Mouse (Mus musculus): ENCODE results near the gene Hey2. TPM values are rescaled to one million over a fixed set of nuclear protein-coding genes. Genes with fewer than 3 reads are reported as not detected.

The Hey2 gene
- polyA plus RNA-seq (2016; fragmentation: Nextera tagmentation; extraction: Ambion mirVana): 3.0 and 3.8 TPM in 2 replicates

DNA sequence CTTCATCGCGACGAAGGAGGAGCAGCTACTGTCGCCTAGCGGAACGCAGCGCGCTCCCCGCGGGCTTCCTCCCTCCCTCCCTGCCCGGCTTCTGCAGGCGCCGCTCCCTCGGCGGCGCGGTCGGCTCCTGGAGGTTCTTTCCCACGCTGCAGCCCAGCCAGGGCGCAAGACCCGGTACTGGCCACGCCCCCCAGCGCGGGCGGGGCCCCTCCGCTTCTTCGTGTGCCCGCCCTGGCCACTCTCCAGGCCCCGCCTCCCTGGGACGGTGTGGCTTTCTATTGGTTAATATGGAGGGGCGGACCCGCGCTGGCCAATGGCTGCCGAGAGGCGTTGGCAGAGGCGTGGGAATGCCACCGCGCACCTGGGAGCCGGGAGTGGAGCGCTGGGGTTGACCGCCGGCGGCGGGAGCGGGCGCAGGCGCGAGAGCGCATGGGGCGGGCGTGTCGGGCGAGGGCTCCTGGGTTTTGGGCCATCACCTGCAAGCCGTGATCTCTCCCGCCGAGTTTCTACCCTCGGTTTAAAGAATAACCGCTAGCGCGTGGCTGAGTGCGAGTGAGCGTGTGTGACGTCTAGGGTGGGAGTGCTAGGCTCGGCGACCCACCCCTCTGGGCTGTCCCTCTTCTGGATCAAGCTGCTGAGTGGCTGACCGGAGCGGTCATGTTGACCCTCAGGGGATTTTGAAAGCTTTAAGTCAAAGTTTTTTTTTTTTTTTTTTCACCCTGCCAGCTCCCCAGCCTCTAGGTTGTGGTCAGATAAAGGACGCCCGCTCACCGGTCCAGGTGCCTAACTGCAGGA lies at the start of gene Hey2:
Gene Hey2 (minus strand): TSS at position 159 of the 795 bp plus-strand sequence.
- no peaks in the 10 kb centered on the region for H3K9me3 ChIP-seq (replicated peaks)
- H3K4me3 ChIP-seq: peak within 1 kb of the TSS; percentile 70
- DNase-seq (ENCODE audit: low spot score): peak; percentile 98
- peaks cover 71% of the 10 kb centered on the region for H3K27me3 ChIP-seq (ENCODE audit: low read depth, poor library complexity, severe bottlenecking)
- peak within 1 kb of the TSS; percentile 73 for H3K27ac ChIP-seq (replicated peaks)
- H3K4me1 ChIP-seq: peaks cover 38% of the 10 kb centered on the region
- under 1% methylated on average over 69 of the region's 70 CpGs for WGBS
- no peaks in the 10 kb centered on the region for H3K36me3 ChIP-seq

DNA sequence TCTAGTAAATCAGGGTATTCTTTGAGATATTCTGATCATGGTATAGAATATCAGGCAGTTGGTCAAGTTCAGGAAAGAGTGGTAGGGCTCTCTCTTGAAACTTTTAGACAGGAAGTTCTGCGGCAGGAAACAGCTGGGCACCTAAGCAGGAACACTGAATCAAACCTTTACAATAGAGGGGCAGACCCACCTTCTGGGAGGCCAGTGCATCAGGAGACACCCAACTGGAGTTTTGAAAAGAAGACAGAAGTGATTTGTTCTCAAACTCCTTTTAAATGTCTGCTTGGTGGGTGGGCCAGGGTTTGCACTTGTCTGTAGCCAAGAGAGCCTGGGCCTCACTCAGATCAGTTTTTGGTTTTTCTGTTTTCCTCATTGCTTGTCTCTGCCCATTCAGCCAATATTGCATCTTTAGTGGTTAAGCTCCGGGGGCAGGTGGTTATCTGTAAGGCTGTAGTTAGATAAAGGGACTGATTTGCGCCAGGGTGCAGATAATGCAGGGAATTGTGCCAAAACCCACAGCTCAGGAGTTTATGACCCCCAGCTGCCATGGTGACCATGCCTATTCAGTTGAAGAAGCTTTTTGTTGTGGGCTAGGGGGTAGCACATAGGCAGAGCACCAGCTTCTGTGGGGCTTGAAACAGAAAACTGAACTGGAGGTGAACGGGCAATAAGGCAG lies 40.6 kb upstream of the Hey2 start:
- Histone ChIP-seq H3K36me3 (no peaks in the 10 kb centered on the region), H3K9me3 (replicated peaks) (no peaks in the 10 kb centered on the region), H3K27me3 (ENCODE audit: low read depth, poor library complexity, severe bottlenecking) (no peaks in the 10 kb centered on the region), H3K4me1 (peaks cover 6% of the 10 kb centered on the region), H3K27ac (replicated peaks) (no peak overlapping the region), H3K4me3 (no peak overlapping the region)
- WGBS: 58% methylated on average over 4 of the region's 4 CpGs
- DNase-seq (ENCODE audit: low spot score): peak; percentile 17

DNA sequence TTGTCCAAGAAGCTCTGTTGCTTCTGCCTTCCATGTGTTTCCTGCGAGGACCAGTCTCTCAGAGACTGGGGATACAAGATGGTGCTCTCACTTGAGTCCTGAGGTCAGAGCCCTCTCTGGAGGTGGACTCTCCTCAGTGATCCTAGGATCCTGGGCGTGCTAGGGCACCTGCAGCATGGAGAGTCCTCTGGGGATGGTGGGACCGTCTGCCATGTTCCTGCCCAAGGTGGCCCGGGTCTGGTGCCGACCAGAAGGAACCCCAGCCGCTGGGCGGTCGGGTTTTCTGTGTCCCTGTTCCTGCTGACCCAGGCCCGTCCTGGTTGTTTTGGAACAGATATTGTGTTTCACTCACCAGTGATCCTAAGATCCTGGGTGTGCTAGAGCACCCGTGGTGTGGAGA lies 38.5 kb upstream of the Hey2 start:
- 88% methylated on average over 10 of the region's 10 CpGs for WGBS
- Histone ChIP-seq H3K36me3 (no peaks in the 10 kb centered on the region), H3K9me3 (replicated peaks) (no peaks in the 10 kb centered on the region), H3K27me3 (ENCODE audit: low read depth, poor library complexity, severe bottlenecking) (no peaks in the 10 kb centered on the region), H3K4me1 (peaks cover 6% of the 10 kb centered on the region), H3K27ac (replicated peaks) (no peak overlapping the region), H3K4me3 (no peak overlapping the region)
- DNase-seq (ENCODE audit: low spot score): no peak

DNA sequence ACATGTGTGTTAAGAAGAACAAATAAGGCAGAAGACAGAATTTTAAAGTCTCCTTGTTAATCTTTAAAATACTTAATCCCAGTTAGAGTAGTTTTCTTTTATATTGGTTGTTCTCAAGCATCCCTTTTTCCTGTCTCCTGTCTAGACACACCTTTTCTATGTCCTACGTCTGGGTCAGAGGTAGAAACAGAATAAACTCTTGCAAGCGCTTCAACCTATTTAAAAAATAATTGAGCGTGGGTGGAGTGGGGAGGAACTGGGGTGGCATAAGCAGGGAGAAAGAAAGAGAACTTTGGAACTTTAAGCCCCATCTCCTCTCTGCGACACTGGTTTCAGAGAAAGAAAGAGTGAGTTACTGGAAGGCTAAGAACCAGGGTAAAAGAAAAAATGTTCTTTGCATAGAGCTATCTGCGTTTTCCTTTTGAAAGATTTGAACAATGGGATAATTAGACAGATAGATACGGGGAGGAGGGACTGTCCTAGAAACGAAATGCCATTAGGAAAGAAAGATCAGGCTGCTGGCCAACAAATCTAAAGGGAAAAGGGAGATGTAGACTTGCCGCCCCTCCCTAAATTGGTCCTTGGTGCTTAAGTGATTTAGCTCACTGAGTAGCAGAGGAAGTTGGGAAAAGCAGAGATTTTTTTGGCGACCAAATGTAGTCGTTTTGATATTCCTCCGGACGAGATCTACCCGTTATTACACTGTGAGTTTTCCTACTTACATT lies 2.7 kb upstream of the Hey2 start:
- no peak overlapping the region for H3K4me3 ChIP-seq
- no peaks in the 10 kb centered on the region for H3K9me3 ChIP-seq (replicated peaks)
- no peak for DNase-seq (ENCODE audit: low spot score)
- H3K27me3 ChIP-seq (ENCODE audit: low read depth, poor library complexity, severe bottlenecking): peaks cover 69% of the 10 kb centered on the region
- 9% methylated on average over 13 of the region's 13 CpGs for WGBS
- H3K27ac ChIP-seq (replicated peaks): no peak overlapping the region
- peaks cover 38% of the 10 kb centered on the region for H3K4me1 ChIP-seq
- H3K36me3 ChIP-seq: no peaks in the 10 kb centered on the region

DNA sequence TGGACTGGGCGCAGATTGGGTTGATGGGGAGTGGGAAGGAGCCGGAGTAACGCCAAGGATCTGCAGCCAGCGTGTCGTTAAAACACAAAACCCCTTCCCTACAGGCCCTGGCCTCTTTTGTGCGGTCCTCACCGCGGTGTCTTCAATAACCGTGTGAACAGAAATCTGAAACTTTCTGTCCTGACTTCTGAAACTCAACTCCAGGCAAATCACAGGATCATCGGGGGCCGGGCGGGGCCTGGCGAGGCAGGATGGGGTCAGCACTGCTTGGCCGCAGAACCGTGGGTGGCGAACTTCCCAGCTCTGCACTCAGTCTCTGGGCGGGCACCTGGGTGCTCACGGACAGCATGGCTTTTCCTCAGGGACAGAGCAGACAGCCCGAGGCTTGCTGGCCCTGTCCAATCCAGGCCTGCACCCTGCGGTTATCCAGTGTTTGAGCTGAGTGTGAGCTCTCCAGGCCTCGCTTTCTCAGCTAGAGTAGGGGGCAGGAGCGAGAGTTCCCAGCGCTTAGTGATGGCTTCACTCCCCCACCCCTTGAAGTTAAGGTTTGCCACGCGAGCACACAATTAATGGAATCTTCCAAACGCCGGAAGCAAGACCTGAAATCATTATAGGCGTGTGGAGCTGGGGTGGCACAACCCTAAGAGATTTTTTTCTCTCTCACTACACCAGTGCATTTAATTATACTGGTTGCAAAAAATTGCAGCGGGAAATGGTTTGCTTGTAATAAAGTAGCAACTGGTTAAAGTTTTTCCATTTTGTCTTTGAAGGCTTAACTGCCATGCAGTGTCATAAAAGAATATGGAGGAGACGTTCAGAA lies 1.8 kb upstream of the Hey2 start:
- peaks cover 72% of the 10 kb centered on the region for H3K27me3 ChIP-seq (ENCODE audit: low read depth, poor library complexity, severe bottlenecking)

DNA sequence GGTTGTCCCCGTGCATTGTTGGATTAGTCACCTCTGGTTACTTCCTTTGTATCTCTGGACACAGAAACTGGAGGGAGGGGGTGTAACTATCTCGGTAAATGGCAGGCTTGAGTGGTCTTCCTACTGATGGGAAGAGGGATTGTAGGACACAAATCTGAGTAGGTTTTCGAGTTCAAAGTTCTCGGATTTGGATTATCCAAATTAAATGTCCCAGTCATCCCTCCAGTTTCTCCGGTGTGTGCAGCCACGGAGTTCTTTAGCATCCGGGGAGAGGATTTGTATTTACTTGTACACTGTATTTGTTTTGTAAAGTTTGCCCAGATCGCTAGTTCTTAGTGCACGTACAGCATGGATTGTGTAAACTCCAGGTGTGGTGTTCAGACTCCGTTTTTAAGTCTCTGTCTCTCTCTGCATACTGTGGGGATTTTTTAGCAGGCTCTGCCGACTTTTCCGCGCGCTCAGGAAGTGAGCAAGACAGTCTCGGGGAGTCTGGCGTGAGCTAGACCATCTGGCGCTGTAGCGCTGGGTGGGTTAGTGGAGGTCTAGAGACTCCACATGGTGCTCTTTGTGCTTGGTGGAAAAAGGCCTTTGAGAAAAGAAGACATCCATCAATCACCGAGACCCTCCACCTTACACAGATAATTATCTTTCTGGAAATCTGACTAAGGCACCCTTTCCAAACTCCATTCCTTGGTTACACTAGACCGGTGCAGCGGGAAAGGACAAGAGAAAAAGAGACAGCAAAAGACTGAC lies 1.0 kb upstream of the Hey2 start:
- 0% methylated on average over 21 of the region's 21 CpGs for WGBS
- peaks cover 72% of the 10 kb centered on the region for H3K27me3 ChIP-seq (ENCODE audit: low read depth, poor library complexity, severe bottlenecking)

More for the DNA sequence above, 1.8 kb upstream of the Hey2 start:
- peak overlapping the region; percentile 73 for H3K27ac ChIP-seq (replicated peaks)
- H3K4me1 ChIP-seq: peaks cover 38% of the 10 kb centered on the region
- peak overlapping the region; percentile 70 for H3K4me3 ChIP-seq
- DNase-seq (ENCODE audit: low spot score): peak; percentile 73
- H3K9me3 ChIP-seq (replicated peaks): no peaks in the 10 kb centered on the region
- 1% methylated on average over 30 of the region's 30 CpGs for WGBS
- H3K36me3 ChIP-seq: no peaks in the 10 kb centered on the region

DNA sequence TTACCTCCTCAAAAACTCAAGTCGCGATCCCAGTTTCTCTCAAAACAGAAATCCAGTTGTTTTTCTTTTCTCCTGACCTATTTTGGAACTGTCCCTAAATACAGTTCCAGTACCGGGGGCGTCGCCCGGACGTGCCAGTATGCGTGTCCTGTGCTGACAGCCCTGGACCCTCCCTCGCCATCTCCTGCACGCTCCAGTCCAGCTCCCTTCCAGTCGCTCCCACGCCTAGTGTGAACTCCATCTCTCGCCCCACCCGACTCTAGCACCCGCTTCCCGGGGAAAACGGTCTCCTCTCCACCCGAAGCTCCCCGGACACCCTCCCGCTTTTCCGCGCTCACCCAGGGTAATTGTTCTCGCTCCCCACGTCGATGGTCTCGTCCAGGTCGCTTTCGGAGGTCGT lies 373 bp downstream of the Hey2 start:
- Histone ChIP-seq H3K4me3 (peak overlapping the region; percentile 70), H3K9me3 (replicated peaks) (no peaks in the 10 kb centered on the region), H3K4me1 (peaks cover 39% of the 10 kb centered on the region), H3K36me3 (no peaks in the 10 kb centered on the region), H3K27me3 (ENCODE audit: low read depth, poor library complexity, severe bottlenecking) (peaks cover 65% of the 10 kb centered on the region), H3K27ac (replicated peaks) (peak overlapping the region; percentile 73)
- DNase-seq (ENCODE audit: low spot score): no peak
- WGBS: under 1% methylated on average over 29 of the region's 29 CpGs

More for the DNA sequence above, 1.0 kb upstream of the Hey2 start:
- Histone ChIP-seq H3K9me3 (replicated peaks) (no peaks in the 10 kb centered on the region), H3K4me1 (peaks cover 38% of the 10 kb centered on the region), H3K4me3 (peak overlapping the region; percentile 70), H3K36me3 (no peaks in the 10 kb centered on the region), H3K27ac (replicated peaks) (peak overlapping the region; percentile 73)
- peak; percentile 52 for DNase-seq (ENCODE audit: low spot score)

DNA sequence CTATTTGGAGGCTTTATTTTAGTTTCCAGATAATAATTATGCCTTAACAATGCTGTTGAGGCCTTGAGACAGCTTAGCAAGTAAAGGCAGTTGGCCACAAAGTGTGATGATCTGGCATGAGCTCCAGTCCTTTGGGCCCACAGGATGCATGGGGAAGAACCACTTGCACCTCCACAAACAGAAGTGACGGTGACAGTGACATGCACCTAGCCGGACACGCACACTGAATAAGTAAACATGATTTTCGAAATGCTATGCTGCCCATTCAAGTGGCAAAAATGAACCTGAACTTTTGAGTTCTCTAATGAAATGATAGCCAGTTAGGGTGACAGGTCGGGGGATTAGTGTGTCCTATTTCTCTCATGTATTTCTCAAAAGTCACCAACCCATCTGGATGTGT lies 1.8 kb downstream of the Hey2 start:
- H3K4me1 ChIP-seq: peaks cover 42% of the 10 kb centered on the region
- H3K27ac ChIP-seq (replicated peaks): no peak overlapping the region
- no peaks in the 10 kb centered on the region for H3K9me3 ChIP-seq (replicated peaks)
- WGBS: 82% methylated on average over 5 of the region's 5 CpGs
- no peaks in the 10 kb centered on the region for H3K36me3 ChIP-seq
- H3K27me3 ChIP-seq (ENCODE audit: low read depth, poor library complexity, severe bottlenecking): peaks cover 51% of the 10 kb centered on the region
- DNase-seq (ENCODE audit: low spot score): no peak
- no peak overlapping the region for H3K4me3 ChIP-seq

DNA sequence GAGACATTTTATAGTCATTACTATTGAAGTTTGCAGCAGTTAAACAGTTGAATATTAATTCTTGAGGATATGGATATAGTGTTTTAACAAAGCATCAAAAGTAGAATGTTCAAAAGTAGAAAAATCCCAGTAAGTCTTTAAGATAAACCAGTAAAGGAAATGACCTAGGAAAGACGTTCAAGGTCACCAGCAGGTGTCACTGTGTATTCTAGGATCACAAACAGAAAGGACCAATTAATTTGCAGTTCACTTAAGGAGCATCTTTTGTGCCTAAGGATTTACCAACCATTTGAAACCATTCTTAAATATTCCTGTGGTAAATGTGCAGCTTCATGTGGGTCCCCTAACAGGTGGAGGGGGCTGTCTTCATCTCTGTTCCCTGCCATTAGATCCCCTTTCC lies 4.4 kb downstream of the Hey2 start:
- Histone ChIP-seq H3K27me3 (ENCODE audit: low read depth, poor library complexity, severe bottlenecking) (peaks cover 26% of the 10 kb centered on the region), H3K4me1 (peaks cover 18% of the 10 kb centered on the region), H3K9me3 (replicated peaks) (no peaks in the 10 kb centered on the region), H3K36me3 (no peaks in the 10 kb centered on the region; the same call in 1 of the 2 replicates), H3K4me3 (no peak overlapping the region), H3K27ac (replicated peaks) (no peak overlapping the region)
- 4% methylated on average over 1 of the region's 1 CpGs for WGBS
- no peak for DNase-seq (ENCODE audit: low spot score)

DNA sequence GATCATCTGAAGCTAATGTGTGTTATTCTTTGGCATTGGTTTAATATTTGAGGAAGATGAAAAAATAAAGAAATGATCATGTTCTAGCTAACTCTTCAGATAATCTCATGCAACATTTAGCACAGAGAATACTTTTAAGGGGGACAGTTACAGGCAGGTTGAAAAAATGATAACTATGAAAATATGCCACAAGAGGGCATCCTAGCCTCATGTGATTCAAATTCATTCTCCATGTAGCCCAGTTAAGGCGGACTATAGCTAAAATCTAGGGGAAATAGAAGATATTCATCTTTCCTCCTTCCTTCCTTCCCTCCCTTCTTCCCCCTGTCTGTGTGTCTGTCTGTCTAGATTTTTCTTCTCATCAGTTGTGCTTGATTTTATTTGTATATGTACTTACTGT lies 17.6 kb downstream of the Hey2 start:
- H3K4me1 ChIP-seq: no peaks in the 10 kb centered on the region
- H3K9me3 ChIP-seq (replicated peaks): peaks cover 6% of the 10 kb centered on the region; the same call in 1 of the 2 replicates
- no peaks in the 10 kb centered on the region for H3K27me3 ChIP-seq (ENCODE audit: low read depth, poor library complexity, severe bottlenecking)
- H3K36me3 ChIP-seq: no peaks in the 10 kb centered on the region
- no peak overlapping the region for H3K27ac ChIP-seq (replicated peaks)
- 13% methylated on average over 1 of the region's 1 CpGs for WGBS
- no peak overlapping the region for H3K4me3 ChIP-seq
- DNase-seq (ENCODE audit: low spot score): no peak

DNA sequence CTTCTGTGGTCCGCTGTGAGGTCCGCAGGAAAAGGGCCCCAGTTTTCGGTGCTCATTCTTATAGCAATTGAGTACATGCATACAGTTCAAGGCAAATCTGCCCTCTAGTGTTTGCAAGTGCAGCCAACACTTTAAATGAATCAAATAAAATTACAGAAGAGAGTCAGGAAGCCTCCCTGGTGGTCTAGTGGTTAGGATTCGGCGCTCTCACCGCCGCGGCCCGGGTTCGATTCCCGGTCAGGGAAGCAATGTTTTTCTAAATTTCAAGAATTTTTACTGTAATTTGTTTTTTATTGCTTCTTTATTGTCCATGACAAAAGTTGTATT lies 31.7 kb downstream of the Hey2 start:
- 17% methylated on average over 11 of the region's 11 CpGs for WGBS
- no peaks in the 10 kb centered on the region for H3K4me1 ChIP-seq

More for the DNA sequence above, 31.7 kb downstream of the Hey2 start:
- peak; percentile 68 for DNase-seq (ENCODE audit: low spot score)
- Histone ChIP-seq H3K27ac (replicated peaks) (no peak overlapping the region), H3K4me3 (peak overlapping the region; percentile 41), H3K27me3 (ENCODE audit: low read depth, poor library complexity, severe bottlenecking) (no peaks in the 10 kb centered on the region), H3K9me3 (replicated peaks) (no peaks in the 10 kb centered on the region), H3K36me3 (no peaks in the 10 kb centered on the region)
